Mouse (Mus musculus) left cerebral cortex, adult 9 months (tissue): Measurements from ENCODE around the gene Hes3.
A peak's percentile ranks its signal among the peaks of the same experiment; 100 is the strongest.

Experiments
- DNase-seq, 2 experiments: peaks; one replicate each; pipeline ENCODE4 v3.0.0; 2022; ENCODE audit warnings: low spot score in 2 of 2

The Hes3 gene

DNA sequence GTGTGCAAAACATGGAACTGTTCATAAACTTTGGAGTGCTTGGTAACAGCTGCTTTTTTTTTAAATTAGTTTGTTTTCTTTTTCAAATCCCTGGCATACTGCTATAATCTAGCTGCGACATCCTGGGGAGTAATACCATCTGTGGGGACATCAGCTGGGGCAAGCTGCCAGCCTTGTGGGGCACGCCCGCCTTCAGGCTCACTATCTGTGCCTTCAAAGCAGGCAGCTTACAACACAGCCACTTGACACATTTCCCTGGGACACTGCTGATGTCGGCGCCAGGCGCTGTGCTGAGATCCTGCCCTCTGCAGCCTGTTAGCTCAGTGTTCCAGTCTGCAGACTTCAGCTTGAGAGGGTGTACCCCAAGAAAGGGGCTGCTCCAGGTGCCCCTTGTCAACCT lies 34.4 kb downstream of the Hes3 start:
- DNase-seq: peak in 1 of 2 experiments; percentile 83

DNA sequence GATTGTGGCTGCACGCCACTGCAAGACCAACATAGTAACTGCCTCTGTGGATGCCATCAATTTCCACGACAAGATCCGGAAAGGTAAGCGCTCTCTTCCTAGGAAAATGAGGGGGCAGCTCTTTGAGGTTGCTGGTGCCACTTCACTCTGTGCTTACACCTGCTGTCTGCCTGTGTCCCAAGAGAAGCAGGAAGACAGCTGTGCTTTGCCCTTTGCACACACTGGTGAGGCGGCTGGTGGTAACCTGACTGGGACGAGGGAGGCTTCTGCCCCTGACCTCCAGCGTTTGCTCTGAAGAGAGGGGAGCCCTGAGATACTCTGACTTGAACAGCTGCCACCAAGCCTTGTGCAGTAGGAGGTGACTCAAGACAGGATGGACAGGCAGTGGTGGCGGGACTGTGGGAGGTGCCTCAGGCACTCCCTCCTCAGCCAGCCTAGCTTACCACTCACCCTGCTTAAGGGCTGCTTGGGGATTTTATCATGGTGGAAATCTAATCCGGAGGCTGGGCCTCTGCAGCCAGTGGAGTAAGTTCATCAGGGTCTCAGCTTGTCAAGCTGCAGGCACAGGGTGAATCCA lies 38.2 kb downstream of the Hes3 start:
- DNase-seq: no peak

GRCm38 (mm10) chr4:152250615-152251014 lies 40.8 kb downstream of the Hes3 start:
- no peak for DNase-seq

GRCm38 (mm10) chr4:152247195-152247594 lies 44.3 kb downstream of the Hes3 start:
- no peak for DNase-seq

DNA sequence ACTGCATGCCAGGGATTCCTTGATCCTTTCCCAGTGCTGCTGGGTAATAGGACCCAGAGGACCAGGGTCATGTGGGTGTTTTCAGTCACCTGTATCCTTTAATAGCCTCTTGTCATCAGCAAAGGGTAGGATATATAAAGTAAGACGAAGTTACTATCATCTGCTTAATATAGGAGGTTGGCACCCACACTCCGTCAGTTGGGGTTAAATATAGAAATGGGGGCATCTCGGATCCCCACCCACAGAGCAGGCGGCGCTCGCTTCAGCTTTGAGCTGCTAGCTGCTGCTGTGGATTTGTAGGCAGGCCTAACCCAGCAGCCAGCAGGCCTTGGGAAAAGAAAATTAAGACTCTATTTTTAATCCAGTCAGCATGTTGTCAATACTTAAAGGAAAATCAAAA lies 45.5 kb downstream of the Hes3 start:
- peak; percentile 79 to 81 for DNase-seq

- no peak for DNase-seq
Measured at GRCm38 (mm10) chr4:152244545-152245522, 46.6 kb downstream of the Hes3 start.

DNA sequence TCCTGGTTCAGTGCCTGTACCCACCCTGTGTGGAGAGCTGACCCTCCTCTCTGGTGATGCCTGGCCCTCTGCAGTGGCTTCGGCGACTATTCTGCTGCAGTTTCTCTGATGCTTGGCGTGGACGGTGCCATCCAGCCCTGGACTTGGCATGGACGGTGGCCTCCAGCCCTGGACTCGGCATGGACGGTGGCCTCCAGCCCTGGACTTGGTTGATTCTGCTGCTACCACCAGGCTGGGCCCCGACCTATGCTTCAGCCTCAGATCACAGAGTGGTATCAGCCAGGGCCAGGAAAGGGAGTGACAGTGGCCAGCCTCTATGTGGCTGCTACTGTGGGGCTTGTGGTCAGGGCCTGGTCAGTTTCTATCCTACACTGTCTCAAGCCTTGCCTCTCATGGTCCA lies 47.5 kb downstream of the Hes3 start:
- DNase-seq: no peak

DNA sequence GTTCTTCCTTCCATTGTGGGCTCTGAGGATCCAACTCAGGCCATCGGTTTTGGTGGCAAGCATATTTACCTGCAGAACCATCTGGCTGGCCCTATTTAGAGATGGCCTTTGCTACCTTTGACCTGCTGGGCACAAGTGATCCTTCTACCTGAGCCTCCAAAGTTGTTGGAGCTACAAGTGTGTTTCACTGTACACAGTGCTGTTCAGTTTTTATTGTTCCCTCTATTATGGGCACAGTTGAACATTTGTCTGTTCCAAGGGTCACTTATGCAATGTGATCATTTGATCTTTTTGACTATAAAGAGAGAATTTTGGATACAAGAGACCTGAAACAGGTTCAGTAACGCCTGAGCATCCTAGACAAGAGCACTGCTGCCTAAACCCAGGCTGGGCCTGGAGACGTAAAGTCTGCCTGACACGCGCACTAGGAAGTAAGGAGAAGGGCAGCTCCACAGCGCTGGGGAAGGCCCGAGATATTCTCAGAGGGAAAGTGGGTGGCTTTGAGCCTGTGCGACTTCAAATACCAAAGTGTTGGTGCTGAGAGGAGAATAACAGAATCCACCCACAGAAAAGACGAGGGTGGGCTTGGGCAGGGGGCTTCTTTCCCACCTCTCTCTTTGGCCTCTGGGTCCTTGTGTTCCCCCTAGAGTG lies 48.1 kb downstream of the Hes3 start:
- no peak for DNase-seq

- DNase-seq: no peak
Measured at GRCm38 (mm10) chr4:152239974-152240373, 51.5 kb downstream of the Hes3 start.
